Mouse (Mus musculus) layer of hippocampus, adult 2 months (tissue): ENCODE results near the gene Rhod. TPM values are rescaled to one million over a fixed set of nuclear protein-coding genes. Genes with fewer than 3 reads are reported as not detected.
A peak's percentile ranks its signal among the peaks of the same experiment; 100 is the strongest.

Source experiments
- DNase-seq, 2 experiments: peaks; one replicate each; pipeline ENCODE4 v3.0.0; 2022; ENCODE audit warnings: low spot score in 2 of 2
- H3K27ac ChIP-seq: fragments of 200-600 bp; 2 replicates; pipeline ENCODE4 v1.8.1; 2022
- H3K4me3 ChIP-seq: fragments of 200-600 bp; 2 replicates; pipeline ENCODE4 v1.8.1; 2022; ENCODE audit warnings: mild to moderate bottlenecking
- CTCF ChIP-seq: fragments of 200-600 bp; conservative IDR thresholded peaks from 2 replicates; pipeline ENCODE4 v1.8.1; 2022; ENCODE audit warnings: antibody characterized with exemption, mild to moderate bottlenecking, moderate library complexity
- total RNA-seq, 2 experiments: library from RNA; stranded (reverse); gene quantifications; 2 replicates each; pipeline ENCODE4 v1.2.3; 2021

Gene Rhod
- total RNA-seq, 2 experiments from 2014 or later, result 0.82 to 1.0 TPM

DNA sequence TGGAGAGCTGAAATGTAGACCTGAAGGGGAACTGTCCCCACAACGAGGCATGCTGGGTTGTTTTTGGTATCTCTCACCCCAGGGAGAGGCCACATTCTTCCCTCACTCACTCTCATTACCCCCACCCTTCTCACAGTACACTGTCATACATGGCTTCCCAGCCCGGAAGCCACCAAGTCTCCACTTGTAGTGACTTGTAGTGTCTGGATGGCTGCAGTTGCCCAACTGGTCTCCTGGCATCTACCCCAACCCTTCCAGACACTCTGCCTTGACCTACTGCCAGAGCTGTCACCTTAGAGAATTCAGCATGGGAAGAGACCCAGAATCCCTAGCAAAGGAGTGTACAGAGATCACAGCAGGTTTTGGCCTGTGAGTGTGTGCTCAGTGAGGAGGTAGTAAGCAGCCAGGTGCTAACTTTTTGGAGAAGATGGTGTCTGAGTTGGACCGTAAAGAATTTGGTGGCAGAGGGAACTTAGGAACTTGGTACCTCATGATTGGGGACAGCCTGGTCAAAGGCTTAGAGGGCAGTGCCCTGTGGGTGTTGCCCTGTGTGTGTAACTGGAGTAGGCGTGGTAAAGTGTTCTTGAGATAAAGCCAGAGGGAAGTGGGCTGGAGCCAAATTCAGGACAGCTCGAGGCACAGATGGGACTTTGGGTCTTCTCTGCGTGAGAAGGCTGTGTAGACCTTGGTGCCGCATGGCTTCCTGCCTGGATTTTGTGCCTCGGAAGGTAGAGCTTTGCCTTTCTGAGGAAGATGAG, 18.9 kb downstream of the Rhod start:
- TF ChIP-seq CTCF, result no peak
- H3K27ac ChIP-seq, result no peak overlapping the region
- H3K4me3 ChIP-seq, result no peak overlapping the region
- DNase-seq, result no peak

DNA sequence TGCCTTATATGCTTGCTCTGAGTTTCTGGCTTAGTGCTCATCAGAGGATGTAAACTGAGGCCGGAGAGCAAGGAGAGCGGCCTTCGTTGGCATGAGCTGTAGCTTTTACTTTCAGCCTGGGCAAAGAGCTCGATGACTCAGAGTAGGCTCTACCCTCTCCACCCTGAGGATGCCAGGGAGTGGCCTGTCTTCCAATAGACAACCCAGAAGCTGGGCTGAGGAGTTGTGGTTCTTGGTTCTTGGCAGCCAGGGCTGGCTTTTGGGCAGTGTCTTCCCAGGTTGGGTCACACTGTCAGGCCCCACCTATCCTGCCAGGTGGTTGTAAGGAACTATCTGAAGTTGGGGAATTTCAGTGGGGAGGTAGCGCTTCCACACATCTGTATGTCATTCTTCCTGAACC, 19.5 kb downstream of the Rhod start:
- TF ChIP-seq CTCF, result no peak
- Histone ChIP-seq H3K4me3 (no peak overlapping the region), H3K27ac (no peak overlapping the region)
- DNase-seq, result no peak

DNA sequence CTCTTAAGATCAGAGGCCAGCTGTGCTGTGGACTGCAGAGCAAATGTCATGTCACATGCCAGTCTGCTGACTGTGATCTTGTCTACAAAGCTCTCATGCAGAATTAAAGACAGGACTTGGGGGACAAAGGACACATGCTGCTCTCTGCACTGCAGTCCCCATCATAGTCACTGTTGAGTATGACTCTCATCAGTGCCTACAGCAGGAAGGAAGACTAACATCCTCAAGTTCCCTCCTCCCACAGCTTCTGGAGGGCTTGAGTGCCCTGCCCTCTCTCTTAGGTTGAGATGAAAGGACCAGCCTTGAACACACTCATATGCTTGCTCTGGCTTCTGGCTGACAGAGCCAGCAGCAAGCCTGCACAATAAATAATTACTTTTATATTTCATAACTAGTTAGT, 21.5 kb downstream of the Rhod start:
- TF ChIP-seq CTCF, result no peak

DNA sequence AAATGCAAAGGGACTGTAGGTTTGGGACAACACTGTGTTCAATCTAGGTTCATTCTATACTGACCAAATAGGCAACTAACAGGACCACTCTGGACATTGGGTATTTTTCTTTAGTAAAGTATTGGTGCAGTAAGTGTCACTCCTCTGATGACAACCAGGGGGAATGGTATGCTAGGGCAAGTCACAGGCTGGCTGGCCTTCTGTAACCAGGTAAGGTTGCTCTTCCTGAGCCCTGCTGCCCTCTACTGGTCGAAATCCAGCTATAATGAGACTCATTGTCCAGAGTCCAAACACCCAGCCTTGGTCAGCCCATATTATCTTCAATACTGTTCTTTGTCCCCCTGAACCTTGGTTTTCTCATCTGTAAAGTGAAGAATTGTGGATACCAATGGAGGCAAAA, 22.0 kb downstream of the Rhod start:
- peak; percentile 30 to 62 for DNase-seq
- peak; percentile 86 for TF ChIP-seq CTCF
- H3K4me3 ChIP-seq, result no peak overlapping the region
- no peak overlapping the region for H3K27ac ChIP-seq

More for the DNA sequence above, 21.5 kb downstream of the Rhod start:
- Histone ChIP-seq H3K27ac (no peak overlapping the region), H3K4me3 (no peak overlapping the region)
- DNase-seq, result no peak

DNA sequence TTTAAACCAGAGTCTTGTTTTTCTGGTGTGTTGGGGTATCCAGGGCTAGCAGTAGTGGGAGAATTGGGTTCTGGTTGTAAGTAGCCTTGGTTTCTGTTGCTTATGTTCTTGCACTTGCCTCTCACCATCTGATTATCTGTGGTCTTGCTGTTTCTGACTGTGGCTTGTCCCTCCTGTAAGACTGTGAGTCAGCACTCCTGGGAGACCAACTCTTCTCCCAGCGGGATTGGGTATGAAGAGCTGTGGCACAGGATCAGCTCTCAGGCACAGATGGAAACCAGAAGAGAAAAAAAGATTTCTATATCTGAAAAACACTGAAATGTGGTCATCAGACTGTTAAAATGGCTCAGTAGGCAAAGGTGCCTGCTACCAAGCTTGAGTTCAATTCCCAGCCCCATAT, 24.6 kb downstream of the Rhod start:
- no peak overlapping the region for H3K4me3 ChIP-seq
- no peak for TF ChIP-seq CTCF
- DNase-seq, result no peak
- H3K27ac ChIP-seq, result no peak overlapping the region

DNA sequence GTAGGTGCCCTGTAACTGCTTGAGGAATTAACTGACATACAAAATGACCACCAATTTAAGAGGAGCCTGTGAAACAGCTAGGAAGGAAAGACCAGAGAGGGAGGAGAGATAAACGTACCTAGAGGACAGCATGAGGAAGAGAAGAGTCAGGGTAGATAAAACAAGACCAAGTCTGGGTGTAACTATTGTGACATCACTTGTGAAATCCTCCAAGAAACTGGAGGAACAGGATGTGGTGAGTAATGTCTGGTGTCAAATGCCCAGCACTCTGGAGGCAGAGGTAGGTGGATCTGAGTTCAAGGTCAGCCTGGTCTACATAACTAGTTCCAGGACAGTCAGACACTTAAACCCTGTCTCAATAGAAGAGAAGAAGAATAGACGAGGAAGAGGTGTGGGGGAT, 30.2 kb downstream of the Rhod start:
- no peak for TF ChIP-seq CTCF
- H3K4me3 ChIP-seq, result no peak overlapping the region
- no peak overlapping the region for H3K27ac ChIP-seq
- DNase-seq, result no peak

DNA sequence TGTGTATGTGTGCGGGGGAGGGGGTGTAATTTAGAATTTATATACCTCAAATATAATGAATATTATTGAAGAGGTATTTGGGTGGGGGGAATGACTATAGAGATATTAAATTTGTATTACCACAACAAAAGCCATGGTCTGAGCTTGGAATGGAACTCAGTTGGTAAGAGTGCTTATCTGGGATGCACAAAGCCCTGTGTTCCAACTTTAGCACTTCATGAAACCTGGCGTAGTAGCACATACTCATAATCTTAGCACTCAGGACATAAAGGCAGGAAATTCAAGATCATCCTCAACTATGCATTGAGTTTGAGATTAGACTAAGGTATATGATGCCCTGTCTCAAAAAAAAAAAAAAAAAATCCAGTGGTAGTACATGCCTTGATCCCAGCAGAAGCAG, 34.4 kb downstream of the Rhod start:
- H3K4me3 ChIP-seq, result no peak overlapping the region
- DNase-seq, result no peak
- H3K27ac ChIP-seq, result no peak overlapping the region
- no peak for TF ChIP-seq CTCF

DNA sequence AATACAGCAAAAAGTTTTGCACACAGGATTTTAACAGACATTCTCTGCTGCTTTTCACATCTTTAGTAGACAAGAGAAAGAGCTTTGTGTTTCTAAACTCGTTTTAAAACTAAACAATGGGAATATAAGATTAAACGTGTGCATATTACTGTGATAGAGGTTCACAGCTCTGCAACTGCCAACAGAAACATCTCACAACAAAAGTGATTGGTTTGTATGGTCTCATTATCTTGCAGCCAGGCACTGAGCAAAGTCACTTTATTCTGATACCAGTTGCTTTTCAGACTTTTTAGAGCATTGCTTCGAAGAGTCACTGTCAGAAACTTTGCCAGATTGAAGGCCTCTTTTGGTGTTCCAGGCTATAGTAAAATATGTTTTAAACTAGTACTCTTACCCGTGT, 40.3 kb downstream of the Rhod start:
- no peak overlapping the region for H3K27ac ChIP-seq
- DNase-seq, result no peak
- no peak overlapping the region for H3K4me3 ChIP-seq
- TF ChIP-seq CTCF, result no peak

DNA sequence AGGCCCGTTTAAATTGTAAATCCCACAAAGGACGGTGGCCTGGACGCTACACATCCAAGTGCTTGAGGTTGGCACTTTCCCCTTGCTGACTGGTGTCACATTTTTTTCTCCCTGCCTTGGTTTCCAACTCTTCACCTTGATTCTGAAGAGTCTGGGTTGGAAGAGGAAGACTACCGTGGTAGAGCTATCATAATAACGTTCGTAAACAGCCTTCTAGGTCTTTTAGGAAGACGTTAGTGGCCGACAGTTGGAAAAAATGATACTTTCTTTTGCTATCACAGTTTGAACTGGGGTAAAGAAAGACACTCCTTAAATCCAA, 40.6 kb downstream of the Rhod start:
- H3K27ac ChIP-seq, result peak overlapping the region; percentile 96
- TF ChIP-seq CTCF, result no peak
- peak overlapping the region; percentile 97 for H3K4me3 ChIP-seq
- no peak for DNase-seq

DNA sequence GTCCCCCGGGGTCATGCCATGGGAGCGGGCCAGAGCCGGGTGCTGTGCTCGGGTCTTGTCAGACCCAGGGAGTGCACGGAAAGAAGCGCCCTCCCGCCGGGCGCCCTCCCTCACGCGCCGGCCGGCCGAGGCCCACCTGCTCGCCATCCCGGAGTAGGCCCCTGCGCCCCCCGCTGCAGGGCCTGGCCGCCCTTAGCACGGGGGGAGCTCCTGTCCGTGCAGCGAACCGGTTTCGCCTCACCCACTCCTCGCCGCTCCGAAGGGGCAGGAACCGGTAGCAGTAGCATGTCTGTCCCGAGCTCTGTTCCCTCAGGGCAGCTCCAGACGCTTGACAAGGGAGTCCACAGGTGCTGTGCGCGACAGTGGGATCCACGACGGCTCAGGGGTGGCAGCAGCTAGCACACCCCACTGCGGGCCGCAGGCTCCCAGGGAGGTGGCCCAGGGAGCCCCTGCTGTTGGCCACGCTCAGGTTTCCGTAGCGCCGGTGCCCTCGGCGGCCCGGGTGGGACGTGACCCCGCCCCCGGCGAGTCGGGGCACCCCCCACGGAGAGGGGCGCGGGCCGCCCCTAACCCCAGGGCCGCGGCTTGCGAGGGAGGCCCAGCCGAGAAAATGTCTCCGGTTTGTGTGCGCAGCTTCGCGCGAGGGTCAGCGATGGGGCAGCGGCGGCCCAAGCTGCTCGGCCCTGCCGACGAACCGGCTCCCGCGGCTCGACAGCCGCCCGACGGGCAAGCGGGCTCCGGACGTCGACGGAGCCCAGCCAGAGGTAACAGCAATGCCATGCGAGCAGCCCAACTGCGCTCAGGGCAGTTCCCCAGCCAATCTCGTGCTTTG, 41.2 kb downstream of the Rhod start, which contains the start of gene Kdm2a:
Gene Kdm2a, minus strand, starts transcription at position 488 of the 832 bp plus-strand sequence.
- Histone ChIP-seq H3K4me3 (peak within 1 kb of the TSS; percentile 97), H3K27ac (peak within 1 kb of the TSS; percentile 96)
- DNase-seq, result peak; percentile 16 to 24
- TF ChIP-seq CTCF, result no peak

DNA sequence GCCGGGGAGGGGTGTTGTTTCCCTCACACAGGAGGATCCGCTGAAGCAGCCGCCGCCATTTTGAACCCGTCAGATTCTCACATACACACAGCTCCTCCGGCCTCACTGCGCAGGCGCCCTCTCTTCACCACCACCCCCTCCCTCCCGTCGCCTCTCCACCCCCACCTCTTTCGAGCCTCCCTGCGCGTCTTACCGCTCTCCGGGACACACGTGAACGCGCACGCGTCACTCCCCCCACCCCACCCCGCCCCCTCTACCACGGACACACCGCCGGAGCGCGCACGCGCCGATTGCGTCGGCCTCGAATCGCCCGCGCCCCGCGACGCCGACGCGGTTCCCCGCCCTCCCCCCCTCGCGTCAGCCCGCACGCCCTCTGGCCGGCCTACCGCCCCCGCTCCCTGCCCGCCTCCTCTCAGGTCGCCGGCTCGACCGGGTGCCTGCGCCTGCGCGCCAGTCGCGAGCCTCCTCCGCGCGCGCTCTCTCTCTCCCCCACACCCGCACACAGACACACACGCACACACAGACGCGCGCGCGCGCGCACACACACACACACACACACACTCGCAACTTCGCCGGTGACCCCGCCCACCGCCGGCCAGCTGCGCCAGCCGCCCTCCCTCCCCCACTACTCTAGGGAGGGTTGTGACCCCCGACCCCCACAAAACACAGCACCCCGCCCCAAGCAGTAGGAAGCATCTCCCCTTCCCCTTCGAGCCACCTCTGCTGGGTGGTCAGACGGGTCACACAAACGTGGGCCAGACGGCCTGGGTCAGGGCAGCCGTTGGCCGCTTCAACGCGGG, 42.0 kb downstream of the Rhod start:
- no peak for TF ChIP-seq CTCF
- H3K4me3 ChIP-seq, result peak overlapping the region; percentile 97
- DNase-seq, result peak; percentile 94 to 96
- peak overlapping the region; percentile 96 for H3K27ac ChIP-seq

DNA sequence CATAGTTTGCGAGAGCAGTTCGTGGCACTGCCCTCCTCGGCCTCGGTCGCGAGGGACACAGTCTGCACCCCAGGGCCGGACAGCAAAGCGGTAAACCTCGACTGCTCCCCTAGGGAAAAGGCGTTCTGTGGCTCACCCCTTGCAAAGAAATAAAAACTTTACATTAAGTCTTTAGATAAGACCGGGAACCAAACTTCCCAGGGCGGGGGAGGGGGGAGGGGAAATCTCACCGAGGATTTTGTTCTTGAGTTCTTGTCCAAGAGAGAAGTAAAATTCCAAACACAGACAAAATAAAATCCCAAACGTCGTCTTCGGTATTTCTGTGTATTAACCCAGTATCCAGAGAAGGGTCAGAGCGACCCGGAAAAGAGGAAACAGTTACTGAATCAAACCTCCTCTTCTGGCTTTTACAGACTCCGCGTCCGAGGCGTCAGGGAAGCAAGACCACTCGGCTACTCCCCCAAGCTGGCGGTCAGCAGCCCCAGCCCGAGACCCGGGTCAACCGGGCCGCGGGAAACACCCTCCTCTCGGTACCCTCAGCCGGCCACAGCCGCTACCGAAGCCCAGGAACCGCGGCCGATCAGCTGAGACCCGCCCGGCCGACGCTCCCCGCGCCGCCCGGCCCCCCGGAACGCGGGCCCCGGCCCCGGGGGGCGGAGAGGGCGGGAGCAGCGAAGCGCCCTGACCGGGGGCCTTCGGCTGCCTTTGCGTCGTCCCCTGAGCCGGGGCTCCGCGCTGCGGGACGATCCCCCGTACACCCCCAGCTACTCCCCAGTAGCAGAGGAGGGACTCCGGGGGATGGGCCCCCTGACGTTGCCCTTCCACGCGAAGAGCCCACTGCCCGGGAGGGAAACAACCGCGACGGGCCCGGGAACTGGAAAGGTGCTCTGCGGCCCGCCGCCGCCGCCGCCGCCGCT, 42.9 kb downstream of the Rhod start:
- Histone ChIP-seq H3K27ac (peak overlapping the region; percentile 96), H3K4me3 (peak overlapping the region; percentile 97)
- peak in 1 of 2 experiments; percentile 11 for DNase-seq
- TF ChIP-seq CTCF, result no peak
